Mouse (Mus musculus): ENCODE measurements around the gene Trib2.

Trib2 gene

GRCm38 (mm10) chr12:15815576-15816253 lies 1.0 kb downstream of the Trib2 start:
- in situ Hi-C loops (cut with MboI; ENCODE audit: low pct_unique_long_range_greater_than_20kb in 1 of 2, low sequenced_read_pairs in 2 of 2, unreplicated experiment in 1 of 2), result no loop called here

GRCm38 (mm10) chr12:15815170-15815575 lies 1.5 kb downstream of the Trib2 start:
- in situ Hi-C loops (cut with MboI; ENCODE audit: low pct_unique_long_range_greater_than_20kb in 1 of 2, low sequenced_read_pairs in 2 of 2, unreplicated experiment in 1 of 2), result no loop called here

GRCm38 (mm10) chr12:15814249-15815081 lies 2.3 kb downstream of the Trib2 start:
- in situ Hi-C loops (cut with MboI; ENCODE audit: low pct_unique_long_range_greater_than_20kb in 1 of 2, low sequenced_read_pairs in 2 of 2, unreplicated experiment in 1 of 2), result no loop called here

GRCm38 (mm10) chr12:15813819-15814165 lies 2.9 kb downstream of the Trib2 start:
- in situ Hi-C loops (cut with MboI; ENCODE audit: low pct_unique_long_range_greater_than_20kb in 1 of 2, low sequenced_read_pairs in 2 of 2, unreplicated experiment in 1 of 2), result no loop called here

- in situ Hi-C loops (cut with MboI; ENCODE audit: low pct_unique_long_range_greater_than_20kb in 1 of 2, low sequenced_read_pairs in 2 of 2, unreplicated experiment in 1 of 2), result no loop called here
Measured at GRCm38 (mm10) chr12:15813133-15813818, 3.4 kb downstream of the Trib2 start.

GRCm38 (mm10) chr12:15812139-15812962 lies 4.4 kb downstream of the Trib2 start:
- in situ Hi-C loops (cut with MboI; ENCODE audit: low pct_unique_long_range_greater_than_20kb in 1 of 2, low sequenced_read_pairs in 2 of 2, unreplicated experiment in 1 of 2), result no loop called here

GRCm38 (mm10) chr12:15811682-15812081 lies 5.0 kb downstream of the Trib2 start:
- in situ Hi-C loops (cut with MboI; ENCODE audit: low pct_unique_long_range_greater_than_20kb in 1 of 2, low sequenced_read_pairs in 2 of 2, unreplicated experiment in 1 of 2), result no loop called here

- in situ Hi-C loops (cut with MboI; ENCODE audit: low pct_unique_long_range_greater_than_20kb in 1 of 2, low sequenced_read_pairs in 2 of 2, unreplicated experiment in 1 of 2), result no loop called here
Measured at GRCm38 (mm10) chr12:15810926-15811325, 5.8 kb downstream of the Trib2 start.

- in situ Hi-C loops (cut with MboI; ENCODE audit: low pct_unique_long_range_greater_than_20kb in 1 of 2, low sequenced_read_pairs in 2 of 2, unreplicated experiment in 1 of 2), result no loop called here
Measured at GRCm38 (mm10) chr12:15809657-15810056, 7.1 kb downstream of the Trib2 start.

GRCm38 (mm10) chr12:15809249-15809648 lies 7.5 kb downstream of the Trib2 start:
- in situ Hi-C loops (cut with MboI; ENCODE audit: low pct_unique_long_range_greater_than_20kb in 1 of 2, low sequenced_read_pairs in 2 of 2, unreplicated experiment in 1 of 2), result no loop called here

- in situ Hi-C loops (cut with MboI; ENCODE audit: low pct_unique_long_range_greater_than_20kb in 1 of 2, low sequenced_read_pairs in 2 of 2, unreplicated experiment in 1 of 2), result no loop called here
Measured at GRCm38 (mm10) chr12:15808186-15808800, 8.4 kb downstream of the Trib2 start.

GRCm38 (mm10) chr12:15804931-15805331 lies 11.8 kb downstream of the Trib2 start:
- in situ Hi-C loops (cut with MboI; ENCODE audit: low pct_unique_long_range_greater_than_20kb in 1 of 2, low sequenced_read_pairs in 2 of 2, unreplicated experiment in 1 of 2), result no loop called here

- in situ Hi-C loops (cut with MboI; ENCODE audit: low pct_unique_long_range_greater_than_20kb in 1 of 2, low sequenced_read_pairs in 2 of 2, unreplicated experiment in 1 of 2), result no loop called here
Measured at GRCm38 (mm10) chr12:15803936-15804438, 12.7 kb downstream of the Trib2 start.

GRCm38 (mm10) chr12:15801571-15801930 lies 15.2 kb downstream of the Trib2 start:
- in situ Hi-C loops (cut with MboI; ENCODE audit: low pct_unique_long_range_greater_than_20kb in 1 of 2, low sequenced_read_pairs in 2 of 2, unreplicated experiment in 1 of 2), result no loop called here

GRCm38 (mm10) chr12:15800914-15801570 lies 15.7 kb downstream of the Trib2 start:
- in situ Hi-C loops (cut with MboI; ENCODE audit: low pct_unique_long_range_greater_than_20kb in 1 of 2, low sequenced_read_pairs in 2 of 2, unreplicated experiment in 1 of 2), result no loop called here

GRCm38 (mm10) chr12:15800196-15800913 lies 16.4 kb downstream of the Trib2 start:
- in situ Hi-C loops (cut with MboI; ENCODE audit: low pct_unique_long_range_greater_than_20kb in 1 of 2, low sequenced_read_pairs in 2 of 2, unreplicated experiment in 1 of 2), result no loop called here

- in situ Hi-C loops (cut with MboI; ENCODE audit: low pct_unique_long_range_greater_than_20kb in 1 of 2, low sequenced_read_pairs in 2 of 2, unreplicated experiment in 1 of 2), result no loop called here
Measured at GRCm38 (mm10) chr12:15798019-15798418, 18.7 kb downstream of the Trib2 start.
